Mouse (Mus musculus) hindbrain, embryonic 13.5 days (tissue): ENCODE data around the gene Cd52. TPM values are rescaled to one million over a fixed set of nuclear protein-coding genes. Genes with fewer than 3 reads are reported as not detected.
"Not testable (repeated sequence)": the region's sequence is repeated elsewhere in the genome, so short reads cannot be mapped to it uniquely, and the experiment has no call there.

Source experiments
- ATAC-seq: fragments of 200-750 bp; cut with Nextera tagmentation; 2 replicates; pipeline ENCODE4 v1.8.0; 2017; ENCODE audit warnings: moderate TSS enrichment; ENCODE audit not compliant: low FRiP score
- H3K27ac ChIP-seq: fragments of 300-500 bp; sonication (generic); 2 replicates; pipeline ENCODE4 v1.5.1; 2015; ENCODE audit warnings: inconsistent platforms, mild to moderate bottlenecking, moderate library complexity
- H3K27me3 ChIP-seq: fragments of 300-500 bp; sonication (generic); 2 replicates; pipeline ENCODE4 v1.6.1; 2015; ENCODE audit warnings: mild to moderate bottlenecking, inconsistent platforms
- H3K36me3 ChIP-seq: fragments of 300-500 bp; sonication (generic); 2 replicates; pipeline ENCODE4 v1.6.1; 2015; ENCODE audit warnings: mild to moderate bottlenecking, inconsistent platforms
- H3K4me1 ChIP-seq: fragments of 300-500 bp; sonication (generic); replicated peaks from 2 replicates; pipeline ENCODE4 v1.6.1; 2015; ENCODE audit warnings: inconsistent platforms
- H3K4me2 ChIP-seq: fragments of 300-500 bp; sonication (generic); 2 replicates; pipeline ENCODE4 v1.6.1; 2015; ENCODE audit warnings: inconsistent platforms, mild to moderate bottlenecking, moderate library complexity
- H3K4me3 ChIP-seq: fragments of 300-500 bp; sonication (generic); 2 replicates; pipeline ENCODE4 v1.5.1; 2015; ENCODE audit warnings: mild to moderate bottlenecking, inconsistent platforms
- H3K9ac ChIP-seq: fragments of 300-500 bp; sonication (generic); 2 replicates; pipeline ENCODE4 v1.6.1; 2015; ENCODE audit warnings: mild to moderate bottlenecking, inconsistent platforms
- H3K9me3 ChIP-seq: fragments of 300-500 bp; sonication (generic); 2 replicates; pipeline ENCODE4 v1.6.1; 2016; ENCODE audit warnings: inconsistent platforms
- WGBS: fragments of 180-500 bp; shearing (Covaris S2); methylation state at CpG from one replicate; pipeline ENCODE4 v1.1.7; 2015; 5-methylcytosine and 5-hydroxymethylcytosine counted together
- polyA plus RNA-seq: library from polyadenylated mRNA; unstranded; fragments of >200 nt; fragmentation: Nextera tagmentation; extraction: Ambion mirVana; gene quantifications from 2 replicates; pipeline ENCODE4 v1.2.1, GENCODE M21; 2015

The Cd52 gene
- polyA plus RNA-seq, result 3.9 TPM in 2 replicates

GRCm38 (mm10) chr4:134094923-134095547 is at the start of gene Cd52:
Gene Cd52, minus strand, starts transcription at chr4:134095082.
- no peaks in the 10 kb centered on the region for H3K9me3 ChIP-seq
- H3K4me1 ChIP-seq, result no peaks in the 10 kb centered on the region
- H3K4me2 ChIP-seq, result no peak within 1 kb of the TSS
- no peak within 1 kb of the TSS for H3K9ac ChIP-seq
- H3K4me3 ChIP-seq, result no peak within 1 kb of the TSS
- no peaks in the 10 kb centered on the region for H3K36me3 ChIP-seq
- no peak for ATAC-seq
- no peaks in the 10 kb centered on the region for H3K27me3 ChIP-seq
- 53% methylated on average over 3 of the region's 3 CpGs for WGBS
- H3K27ac ChIP-seq, result no peak within 1 kb of the TSS

- not testable (repeated sequence) for H3K4me2 ChIP-seq, H3K27ac ChIP-seq, H3K27me3 ChIP-seq, ATAC-seq, H3K9ac ChIP-seq, H3K4me1 ChIP-seq, H3K4me3 ChIP-seq, H3K9me3 ChIP-seq
- H3K36me3 ChIP-seq, result peaks cover 31% of the 10 kb centered on the region
- WGBS, result 92% methylated on average over 5 of the region's 5 CpGs
These were observed 49.4 kb upstream of the Cd52 start for GRCm38 (mm10) chr4:134144297-134144696.

- no peak overlapping the region for H3K4me2 ChIP-seq
- no peaks in the 10 kb centered on the region for H3K4me1 ChIP-seq
- peaks cover 17% of the 10 kb centered on the region for H3K36me3 ChIP-seq
- WGBS, result 95% methylated on average over 2 of the region's 2 CpGs
- H3K9me3 ChIP-seq, result no peaks in the 10 kb centered on the region
- no peak overlapping the region for H3K9ac ChIP-seq
- ATAC-seq, result no peak
- no peaks in the 10 kb centered on the region for H3K27me3 ChIP-seq
- no peak overlapping the region for H3K4me3 ChIP-seq
- no peak overlapping the region for H3K27ac ChIP-seq
These were observed 44.0 kb upstream of the Cd52 start for GRCm38 (mm10) chr4:134138857-134139256.

- H3K4me2 ChIP-seq, result no peak overlapping the region
- H3K4me1 ChIP-seq, result no peaks in the 10 kb centered on the region
- H3K9ac ChIP-seq, result no peak overlapping the region
- H3K27me3 ChIP-seq, result no peaks in the 10 kb centered on the region
- no peaks in the 10 kb centered on the region for H3K9me3 ChIP-seq
- H3K4me3 ChIP-seq, result no peak overlapping the region
- WGBS, result 82% methylated on average over 3 of the region's 3 CpGs
- peaks cover 23% of the 10 kb centered on the region for H3K36me3 ChIP-seq
- no peak for ATAC-seq
- no peak overlapping the region for H3K27ac ChIP-seq
These were observed 41.5 kb upstream of the Cd52 start for GRCm38 (mm10) chr4:134136280-134136926.

GRCm38 (mm10) chr4:134132519-134133095 is 37.7 kb upstream of the Cd52 start:
- Histone ChIP-seq H3K27me3 (no peaks in the 10 kb centered on the region), H3K9ac (no peak overlapping the region), H3K27ac (no peak overlapping the region), H3K9me3 (no peaks in the 10 kb centered on the region), H3K4me1 (peaks cover 13% of the 10 kb centered on the region), H3K36me3 (peaks cover 27% of the 10 kb centered on the region), H3K4me2 (no peak overlapping the region), H3K4me3 (no peak overlapping the region)
- no peak for ATAC-seq
- WGBS, result 88% methylated on average over 8 of the region's 8 CpGs

GRCm38 (mm10) chr4:134132117-134132516 is 37.2 kb upstream of the Cd52 start:
- peaks cover 18% of the 10 kb centered on the region for H3K4me1 ChIP-seq
- no peak overlapping the region for H3K9ac ChIP-seq
- H3K4me3 ChIP-seq, result no peak overlapping the region
- no peaks in the 10 kb centered on the region for H3K9me3 ChIP-seq
- ATAC-seq, result no peak
- H3K4me2 ChIP-seq, result no peak overlapping the region
- no peaks in the 10 kb centered on the region for H3K27me3 ChIP-seq
- 93% methylated on average over 3 of the region's 3 CpGs for WGBS
- no peak overlapping the region for H3K27ac ChIP-seq
- peaks cover 23% of the 10 kb centered on the region for H3K36me3 ChIP-seq

GRCm38 (mm10) chr4:134129482-134129881 is 34.6 kb upstream of the Cd52 start:
- no peak overlapping the region for H3K4me3 ChIP-seq
- peak overlapping the region; percentile 81 for H3K4me2 ChIP-seq
- ATAC-seq, result no peak
- peaks cover 20% of the 10 kb centered on the region for H3K36me3 ChIP-seq
- no peaks in the 10 kb centered on the region for H3K27me3 ChIP-seq
- 59% methylated on average over 6 of the region's 6 CpGs for WGBS
- no peaks in the 10 kb centered on the region for H3K9me3 ChIP-seq
- H3K4me1 ChIP-seq, result peaks cover 29% of the 10 kb centered on the region
- no peak overlapping the region for H3K27ac ChIP-seq
- H3K9ac ChIP-seq, result 0 out of 2 replicates have a peak overlapping the region, but pooled peaks have one; percentile 93

- 6% methylated on average over 14 of the region's 14 CpGs for WGBS
- Histone ChIP-seq H3K4me3 (peak overlapping the region; percentile 81), H3K4me1 (peaks cover 34% of the 10 kb centered on the region), H3K4me2 (peak overlapping the region; percentile 81), H3K9me3 (no peaks in the 10 kb centered on the region), H3K9ac (peak overlapping the region; percentile 93), H3K27ac (peak overlapping the region; percentile 89), H3K27me3 (no peaks in the 10 kb centered on the region), H3K36me3 (peaks cover 20% of the 10 kb centered on the region)
- peak; percentile 53 for ATAC-seq
These were observed 34.1 kb upstream of the Cd52 start for GRCm38 (mm10) chr4:134128983-134129362.

- H3K9me3 ChIP-seq, result no peaks in the 10 kb centered on the region
- under 1% methylated on average over 50 of the region's 50 CpGs for WGBS
- peak within 1 kb of the TSS; percentile 89 for H3K27ac ChIP-seq
- peak within 1 kb of the TSS; percentile 81 for H3K4me3 ChIP-seq
- peaks cover 35% of the 10 kb centered on the region for H3K4me1 ChIP-seq
- H3K27me3 ChIP-seq, result no peaks in the 10 kb centered on the region
- peak; percentile 95 for ATAC-seq
- peak within 1 kb of the TSS; percentile 93 for H3K9ac ChIP-seq
- peak within 1 kb of the TSS; percentile 81 for H3K4me2 ChIP-seq
- H3K36me3 ChIP-seq, result peaks cover 20% of the 10 kb centered on the region
These were observed 33.5 kb upstream of the Cd52 start, which contains the start of gene Sh3bgrl3 for GRCm38 (mm10) chr4:134128221-134128982. Gene Sh3bgrl3, minus strand, starts transcription at chr4:134128789.

- peak overlapping the region; percentile 81 for H3K4me3 ChIP-seq
- 60% methylated on average over 8 of the region's 8 CpGs for WGBS
- H3K27ac ChIP-seq, result no peak overlapping the region
- peaks cover 35% of the 10 kb centered on the region for H3K4me1 ChIP-seq
- no peaks in the 10 kb centered on the region for H3K9me3 ChIP-seq
- peak overlapping the region; percentile 93 for H3K9ac ChIP-seq
- H3K36me3 ChIP-seq, result peaks cover 20% of the 10 kb centered on the region
- H3K27me3 ChIP-seq, result no peaks in the 10 kb centered on the region
- H3K4me2 ChIP-seq, result peak overlapping the region; percentile 81
- no peak for ATAC-seq
These were observed 32.9 kb upstream of the Cd52 start for GRCm38 (mm10) chr4:134127793-134128192.

- H3K9ac ChIP-seq, result peak overlapping the region; percentile 93
- H3K4me3 ChIP-seq, result peak overlapping the region; percentile 81; the same call in 1 of the 2 replicates
- H3K9me3 ChIP-seq, result no peaks in the 10 kb centered on the region
- H3K4me2 ChIP-seq, result peak overlapping the region; percentile 81
- H3K4me1 ChIP-seq, result peaks cover 35% of the 10 kb centered on the region
- ATAC-seq, result no peak
- WGBS, result 89% methylated on average over 7 of the region's 7 CpGs
- no peaks in the 10 kb centered on the region for H3K27me3 ChIP-seq
- H3K36me3 ChIP-seq, result peaks cover 15% of the 10 kb centered on the region
- H3K27ac ChIP-seq, result no peak overlapping the region
These were observed 32.2 kb upstream of the Cd52 start for GRCm38 (mm10) chr4:134127121-134127455.
